Mouse (Mus musculus) large intestine, adult 2 months (tissue): ENCODE results near the gene Rgs3. TPM values are rescaled to one million over a fixed set of nuclear protein-coding genes. Genes with fewer than 3 reads are reported as not detected.

Experiments
- DNase-seq: peaks from one replicate; pipeline ENCODE4 v3.0.0-alpha.2; 2012; ENCODE audit warnings: low read depth, low spot score
- WGBS: fragments of 180-500 bp; shearing (Covaris S2); methylation state at CpG from one replicate; pipeline ENCODE4 v1.1.7; 2018; 5-methylcytosine and 5-hydroxymethylcytosine counted together
- polyA plus RNA-seq: library from polyadenylated mRNA; depleted of rRNA; stranded (reverse); fragments of >200 nt; gene quantifications from 2 replicates; pipeline ENCODE4 v1.2.3, GENCODE M21; 2012

Rgs3 gene
- polyA plus RNA-seq, 1 experiment: 43.0 TPM

DNA sequence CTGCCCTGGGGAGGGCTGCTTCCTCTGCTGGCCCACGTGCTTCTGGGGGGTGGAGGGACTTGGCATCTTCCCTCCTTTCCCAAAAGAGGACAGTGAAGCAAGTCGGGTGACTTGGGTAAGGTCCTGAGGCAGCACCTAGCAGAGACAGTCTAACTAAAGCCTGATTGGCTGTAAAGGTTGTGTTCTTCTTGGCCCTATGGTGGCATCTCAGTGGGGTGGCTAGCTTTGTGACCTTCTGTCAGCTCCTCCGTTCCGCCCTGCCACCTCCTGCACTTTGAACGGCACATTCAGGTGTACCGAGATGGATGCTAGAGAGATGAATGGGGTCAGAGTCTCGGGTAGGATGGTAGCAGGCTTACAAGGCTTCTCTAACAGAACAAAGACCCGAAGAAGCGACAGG lies 143.5 kb downstream of the Rgs3 start:
- 71% methylated on average over 9 of the region's 9 CpGs for WGBS
- no peak for DNase-seq

DNA sequence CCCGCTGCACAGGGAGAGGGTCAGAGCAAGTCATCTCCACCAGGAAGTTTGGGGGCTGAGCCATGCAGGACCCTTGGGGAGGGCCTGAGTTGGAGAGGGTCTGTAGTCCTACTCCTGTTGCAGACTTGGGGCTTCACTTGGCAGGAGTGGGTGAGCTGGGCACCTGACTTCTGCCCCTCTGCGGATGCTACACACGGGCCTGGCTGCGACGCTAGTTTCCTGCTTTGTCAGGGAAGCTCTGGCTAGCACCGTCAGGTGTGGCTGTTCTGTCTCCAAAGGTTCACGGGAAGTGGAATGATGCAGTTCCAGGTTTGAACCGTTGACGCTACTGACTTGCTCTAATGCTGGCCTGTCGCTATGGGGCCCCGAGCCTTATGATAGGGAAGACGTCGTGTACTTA lies 144.6 kb downstream of the Rgs3 start:
- 86% methylated on average over 13 of the region's 13 CpGs for WGBS
- no peak for DNase-seq

DNA sequence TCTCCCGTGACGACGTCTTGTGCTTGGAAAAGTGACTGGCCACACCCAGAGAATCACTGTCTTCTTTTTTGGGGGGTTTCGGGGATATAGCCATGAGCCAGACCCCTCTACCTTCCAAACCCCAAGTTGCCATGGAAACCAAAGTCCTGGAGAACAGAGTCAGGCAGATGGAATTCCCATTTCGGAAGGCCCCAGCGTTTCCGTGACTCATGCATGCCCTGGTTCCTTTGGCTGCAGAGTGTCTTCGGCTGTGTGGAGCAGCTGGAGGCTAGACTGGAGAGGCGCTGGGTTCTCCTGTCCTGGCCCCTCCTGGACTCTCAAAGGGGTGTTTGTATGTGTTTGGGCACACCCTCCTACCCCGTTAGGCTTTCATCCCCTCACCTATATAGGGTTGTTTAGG lies 145.4 kb downstream of the Rgs3 start:
- WGBS: 68% methylated on average over 10 of the region's 10 CpGs
- no peak for DNase-seq

DNA sequence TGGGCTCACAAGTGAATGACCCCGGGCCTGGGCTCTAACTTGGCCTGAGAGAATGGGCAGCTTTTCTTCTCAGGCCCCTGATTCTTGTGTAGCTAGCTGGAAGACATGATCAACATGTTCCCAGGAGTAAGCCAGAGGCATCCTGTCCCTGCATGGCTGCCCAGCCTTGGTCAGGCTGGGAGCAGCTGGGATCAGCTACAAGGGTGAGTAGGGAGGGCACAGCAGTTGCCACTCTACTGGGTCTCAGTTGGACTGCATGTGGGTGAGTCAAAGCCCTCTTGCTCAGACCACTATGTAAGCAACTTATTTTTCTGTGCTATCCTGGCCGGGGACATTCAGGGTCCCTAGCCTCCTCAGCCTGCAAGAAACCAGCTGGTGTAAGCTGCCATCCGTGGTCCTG lies 146.1 kb downstream of the Rgs3 start:
- 54% methylated on average over 3 of the region's 3 CpGs for WGBS
- no peak for DNase-seq

DNA sequence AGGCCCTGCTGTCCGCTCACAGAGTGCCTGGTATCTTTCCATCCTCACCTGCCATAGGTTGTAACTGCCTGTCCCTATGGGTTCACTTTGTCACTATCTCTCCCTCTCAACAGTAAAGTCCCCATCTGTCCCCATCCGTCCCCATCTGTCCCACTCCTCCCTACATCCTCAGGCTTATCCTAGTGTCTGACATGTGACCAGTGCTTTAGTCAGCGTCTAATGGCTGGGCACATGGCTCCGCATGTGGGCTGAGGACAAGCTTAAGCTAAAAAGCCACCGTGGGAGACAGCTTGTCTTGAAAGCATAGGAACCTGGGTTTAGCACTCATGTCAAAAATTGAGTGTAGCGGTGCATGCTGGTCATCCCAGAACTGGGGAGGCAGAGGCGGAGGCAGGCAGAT lies 148.4 kb downstream of the Rgs3 start:
- 86% methylated on average over 7 of the region's 7 CpGs for WGBS
- no peak for DNase-seq

DNA sequence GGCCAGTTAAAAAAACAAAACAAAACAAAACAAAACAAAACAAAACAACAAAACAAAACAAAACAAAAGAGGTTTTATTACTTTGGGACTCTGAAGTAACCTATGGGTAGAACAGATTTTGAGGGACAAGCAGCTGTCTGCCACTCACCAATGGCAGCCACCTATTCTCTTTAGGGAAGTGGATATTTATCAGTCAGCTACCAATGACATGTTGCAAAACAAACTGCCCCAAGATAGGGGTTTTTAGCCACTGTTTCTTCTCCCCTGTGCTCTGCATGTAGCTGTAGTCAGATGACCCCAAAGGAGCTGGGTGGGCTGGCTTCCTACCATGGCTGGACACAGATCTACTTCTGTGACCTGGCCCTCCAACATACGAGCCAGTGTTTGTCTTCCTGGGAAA lies 149.3 kb downstream of the Rgs3 start:
- no peak for DNase-seq
- 68% methylated on average over 1 of the region's 1 CpGs for WGBS

DNA sequence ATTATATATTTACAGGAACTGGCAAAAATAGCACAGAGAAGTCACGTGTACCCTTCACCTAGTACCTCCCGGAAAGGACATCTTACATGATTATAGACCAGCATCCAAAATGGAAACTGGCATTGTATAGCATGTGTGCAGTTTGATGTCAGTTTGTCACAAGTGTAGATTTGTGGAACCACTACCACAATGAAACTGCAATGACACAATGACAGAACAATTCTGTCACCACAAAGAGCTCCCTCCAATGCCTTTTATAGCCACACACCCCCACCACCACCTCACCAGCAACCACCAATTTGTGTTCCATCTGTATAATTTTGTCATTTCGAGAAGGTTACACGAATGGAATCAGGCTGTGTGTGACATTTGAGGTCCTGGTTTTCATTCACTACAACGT lies 149.8 kb downstream of the Rgs3 start:
- 77% methylated on average over 5 of the region's 5 CpGs for WGBS
- DNase-seq: no peak

DNA sequence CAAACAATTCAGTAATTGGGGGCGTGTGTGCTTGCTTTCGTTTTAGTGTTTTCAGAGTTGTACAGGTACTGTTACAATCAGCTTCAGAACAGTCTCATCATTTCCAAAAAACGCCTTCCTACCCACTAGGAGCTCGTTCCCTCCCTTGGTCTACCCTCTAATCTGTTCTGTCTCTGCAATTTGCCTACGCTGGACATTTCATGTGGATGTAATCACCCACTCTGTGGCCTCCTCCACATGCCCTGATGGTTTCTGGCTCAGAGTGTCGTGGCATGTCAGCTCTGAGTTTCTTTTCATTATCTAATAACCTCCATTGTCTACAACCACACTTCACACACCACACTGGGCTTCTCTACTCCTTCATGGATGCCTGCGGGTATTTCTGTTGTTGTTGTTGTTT lies 151.5 kb downstream of the Rgs3 start:
- 71% methylated on average over 7 of the region's 7 CpGs for WGBS
- no peak for DNase-seq

DNA sequence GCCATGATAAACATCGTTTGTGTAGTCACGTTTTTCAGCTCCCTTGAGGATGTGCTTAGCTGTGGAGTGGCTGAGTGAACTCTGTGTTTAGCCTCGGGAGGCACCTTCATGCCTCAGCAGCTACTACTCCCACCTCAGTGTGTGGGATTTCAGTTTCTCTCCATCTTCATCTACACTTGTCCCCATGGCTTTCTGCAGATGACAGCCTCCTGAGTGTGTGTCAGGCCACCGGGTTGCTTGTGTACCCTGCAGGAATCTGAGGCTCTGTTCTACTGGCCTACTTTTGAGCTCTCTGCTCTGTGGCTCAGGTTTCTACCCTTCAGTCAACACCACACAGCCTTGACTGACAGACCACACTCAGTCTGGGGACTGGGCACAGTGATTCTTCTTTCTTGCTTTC lies 151.9 kb downstream of the Rgs3 start:
- WGBS: 65% methylated on average over 4 of the region's 4 CpGs

DNA sequence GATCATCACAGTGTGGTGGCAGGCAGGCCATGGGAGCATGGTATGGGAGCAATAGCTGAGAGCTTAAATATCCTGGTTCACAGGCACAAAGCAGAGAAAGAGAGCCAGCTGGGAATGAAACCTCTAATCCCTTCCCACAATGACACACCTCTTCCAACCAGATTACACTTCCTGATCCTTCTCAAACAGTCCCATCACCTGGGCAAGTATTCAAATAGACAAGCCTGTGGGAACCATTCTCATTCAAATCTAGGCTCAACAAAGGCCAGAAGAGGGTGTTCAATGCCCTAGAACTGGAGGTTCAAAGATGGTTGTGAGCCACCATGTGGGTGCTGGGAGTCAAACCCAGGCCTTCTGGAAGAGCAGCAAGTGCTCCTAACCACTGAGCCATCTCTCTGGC lies 161.2 kb downstream of the Rgs3 start:
- no peak for DNase-seq

More for the DNA sequence above, 151.9 kb downstream of the Rgs3 start:
- DNase-seq: no peak

DNA sequence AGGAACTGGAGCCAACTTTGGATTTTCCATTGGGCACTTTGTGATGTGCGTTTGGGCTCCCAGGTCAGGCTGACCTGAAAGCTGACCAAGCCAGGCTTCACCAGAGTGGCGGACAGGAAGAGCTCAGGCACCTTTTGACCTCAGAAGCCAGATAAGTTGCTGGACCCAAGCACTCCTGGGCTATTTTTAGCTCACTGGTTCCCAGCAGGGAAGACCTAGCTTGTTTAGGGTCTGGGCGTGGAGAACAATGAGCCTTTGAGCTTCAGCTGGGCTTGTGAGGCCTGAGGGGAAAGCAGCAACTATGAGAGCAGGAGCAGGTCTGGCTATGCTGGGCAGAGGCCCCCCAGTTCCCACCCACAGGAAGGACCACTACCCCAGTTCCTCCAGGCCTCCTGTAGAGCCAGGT lies 162.4 kb downstream of the Rgs3 start:
- DNase-seq: no peak
- WGBS: 76% methylated on average over 3 of the region's 3 CpGs

DNA sequence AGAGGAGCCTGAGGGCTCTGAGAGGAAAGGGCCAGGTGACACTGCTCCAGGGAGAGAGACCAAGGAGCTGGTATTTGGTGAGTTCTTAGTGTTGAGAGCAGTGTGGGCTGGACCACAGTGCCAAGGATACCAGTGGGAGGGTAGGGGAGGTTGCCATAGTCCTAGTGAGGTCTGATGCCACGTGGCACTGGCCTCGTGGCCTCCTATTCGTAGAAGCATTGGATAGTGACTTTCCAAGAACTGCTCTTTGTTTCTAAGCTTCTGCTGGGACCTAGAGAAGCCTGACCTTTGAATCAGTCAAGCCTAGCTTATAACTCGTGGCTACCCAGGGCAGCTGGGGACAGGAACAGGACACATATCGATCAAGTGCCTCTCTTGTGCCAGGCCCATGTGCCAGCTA lies 164.1 kb downstream of the Rgs3 start:
- 80% methylated on average over 5 of the region's 5 CpGs for WGBS
- DNase-seq: no peak

DNA sequence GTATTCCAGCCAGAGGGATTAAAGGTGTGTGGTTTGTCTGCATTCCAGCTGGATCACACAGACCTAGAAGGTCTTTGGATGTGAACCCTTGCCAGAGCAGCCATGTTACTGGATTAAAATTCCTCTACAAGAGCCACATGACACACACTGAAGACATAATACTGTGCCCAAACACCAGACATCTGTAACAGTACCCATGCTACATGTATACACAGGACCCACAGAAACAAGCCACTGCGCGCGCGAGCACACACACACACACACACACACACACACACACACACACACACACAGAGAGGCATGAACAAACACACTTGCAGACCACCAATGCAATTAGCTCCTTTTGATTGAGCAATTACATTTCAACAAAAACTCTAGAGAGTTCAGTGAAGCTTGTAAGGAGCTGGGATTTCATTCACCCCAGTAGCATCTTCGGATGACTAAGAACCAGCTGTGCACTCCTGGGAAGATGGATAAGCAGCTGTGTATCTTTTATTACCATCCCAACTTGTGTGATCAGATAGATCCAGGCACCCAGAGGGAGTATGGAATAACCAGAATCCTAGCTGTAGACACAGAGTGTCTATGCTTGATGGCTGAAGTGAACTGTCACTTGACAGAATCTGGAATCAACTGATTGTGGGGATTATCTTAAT lies 166.8 kb downstream of the Rgs3 start:
- WGBS: 89% methylated on average over 5 of the region's 5 CpGs

DNA sequence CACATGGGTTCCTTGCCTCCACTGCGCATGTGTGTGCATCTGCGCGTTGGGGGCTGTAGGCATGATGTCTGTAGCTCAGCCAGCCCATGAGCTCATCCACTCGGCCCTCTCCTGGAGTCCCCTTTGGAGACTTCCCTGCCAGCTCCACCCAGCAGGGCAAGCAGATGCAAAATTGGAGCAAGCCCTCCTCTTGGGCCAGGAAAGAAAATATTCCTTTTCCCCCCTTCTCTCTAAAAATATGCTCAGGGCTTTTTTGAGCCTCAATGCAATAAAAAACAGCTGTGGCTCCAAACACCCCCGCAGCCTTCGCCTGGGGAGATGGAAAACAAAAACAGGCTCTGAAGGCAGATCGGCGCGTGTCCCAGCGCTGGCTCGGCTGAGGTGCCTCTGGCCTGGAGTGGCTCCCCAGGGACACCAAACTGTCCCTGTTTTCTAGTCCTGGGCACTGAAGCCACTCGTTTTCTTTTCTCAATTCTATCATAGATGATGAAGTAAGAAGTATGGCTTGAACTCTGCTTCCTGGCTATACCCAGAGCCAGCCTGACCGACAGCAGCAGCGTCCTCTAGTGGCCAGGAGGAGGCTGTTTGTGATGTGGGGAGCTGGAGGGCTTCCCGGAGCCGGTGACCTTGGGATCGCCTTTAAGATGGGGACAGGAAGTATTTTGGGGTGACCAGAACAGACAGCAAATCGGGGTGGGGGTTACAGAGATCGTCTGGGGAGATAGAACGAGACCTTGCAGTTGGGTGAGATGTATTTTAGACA lies 168.1 kb downstream of the Rgs3 start:
- 74% methylated on average over 20 of the region's 20 CpGs for WGBS

More for the DNA sequence above, 166.8 kb downstream of the Rgs3 start:
- no peak for DNase-seq

DNA sequence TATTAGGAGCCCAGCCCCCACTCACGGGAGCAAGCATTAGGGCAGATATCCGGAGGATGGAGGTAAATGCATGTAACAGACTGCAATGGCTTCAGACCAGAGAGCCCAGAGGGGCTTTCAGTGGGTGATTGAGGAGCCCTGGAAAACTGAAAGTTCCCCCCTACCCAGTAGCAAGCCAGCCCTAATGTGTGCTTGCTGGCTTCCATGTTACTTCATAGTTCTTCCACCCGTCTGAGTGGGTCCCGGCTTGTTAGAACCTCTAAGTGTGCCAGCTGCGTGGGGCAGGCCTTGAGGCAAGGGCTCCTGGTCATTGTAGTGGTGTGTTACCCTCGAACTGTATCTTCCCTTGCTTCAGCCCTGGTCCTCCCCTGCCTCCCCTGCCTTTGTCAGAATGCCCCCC lies 168.8 kb downstream of the Rgs3 start:
- DNase-seq: no peak
- WGBS: 83% methylated on average over 6 of the region's 6 CpGs

More for the DNA sequence above, 168.1 kb downstream of the Rgs3 start:
- DNase-seq: no peak

DNA sequence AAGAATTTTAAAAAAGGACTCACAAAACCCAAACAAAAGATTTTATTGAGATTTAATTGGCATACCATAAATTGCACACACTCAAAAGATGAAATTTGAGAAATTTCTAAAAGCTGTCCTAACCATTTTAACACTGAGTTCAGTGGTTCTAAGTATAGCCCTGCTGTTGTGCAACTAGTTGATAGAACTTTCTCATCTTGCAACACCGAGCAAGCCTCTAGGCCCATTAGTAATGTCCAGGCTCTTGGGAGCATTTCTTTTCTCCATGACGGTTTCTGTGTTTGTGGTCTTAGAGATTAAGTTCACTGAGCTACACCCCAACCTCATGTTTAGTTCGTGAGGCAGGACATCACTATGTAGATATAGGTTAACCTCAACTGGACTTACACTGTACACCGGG lies 169.5 kb downstream of the Rgs3 start:
- no peak for DNase-seq

DNA sequence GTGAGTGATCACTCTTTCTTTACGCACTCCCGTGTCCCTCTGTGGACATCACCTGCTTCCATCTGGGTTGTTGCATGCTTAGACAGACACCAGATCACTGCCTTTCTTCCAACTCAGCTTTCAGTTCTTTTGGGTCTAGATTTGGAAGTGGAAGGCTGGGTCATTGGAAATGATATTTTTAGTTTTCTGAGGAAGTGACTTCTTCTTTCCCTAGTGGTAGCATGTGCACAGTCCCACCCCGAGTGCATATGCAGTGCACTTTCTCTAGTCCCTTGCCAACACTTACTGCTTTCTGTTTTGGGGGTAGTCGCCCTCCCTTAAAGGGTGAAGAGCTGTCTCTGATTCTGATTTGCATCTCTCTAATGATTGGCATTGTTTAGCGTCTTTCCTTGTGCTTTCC lies 170.3 kb downstream of the Rgs3 start:
- no peak for DNase-seq
- WGBS: 63% methylated on average over 5 of the region's 5 CpGs

More for the DNA sequence above, 169.5 kb downstream of the Rgs3 start:
- WGBS: 79% methylated on average over 4 of the region's 4 CpGs

DNA sequence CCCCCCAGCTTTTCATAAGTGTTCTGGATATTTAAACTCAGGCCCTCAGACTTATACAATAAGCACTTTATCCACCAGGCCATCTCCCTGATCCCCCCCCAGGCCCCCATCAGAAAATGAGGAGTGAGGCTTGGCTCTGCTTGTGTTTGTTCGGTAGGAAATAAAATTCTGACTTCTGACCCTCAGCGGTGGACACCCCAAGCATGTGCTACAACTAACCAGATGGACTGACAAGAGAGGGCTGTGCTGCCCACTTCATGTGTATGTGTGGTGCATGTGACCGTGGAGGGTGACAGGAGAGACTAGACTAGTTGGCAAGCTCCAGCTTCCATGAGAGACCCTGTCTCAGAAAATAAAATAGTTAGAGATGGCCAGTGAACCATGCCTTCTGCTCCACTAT lies 171.2 kb downstream of the Rgs3 start:
- WGBS: 61% methylated on average over 3 of the region's 3 CpGs

DNA sequence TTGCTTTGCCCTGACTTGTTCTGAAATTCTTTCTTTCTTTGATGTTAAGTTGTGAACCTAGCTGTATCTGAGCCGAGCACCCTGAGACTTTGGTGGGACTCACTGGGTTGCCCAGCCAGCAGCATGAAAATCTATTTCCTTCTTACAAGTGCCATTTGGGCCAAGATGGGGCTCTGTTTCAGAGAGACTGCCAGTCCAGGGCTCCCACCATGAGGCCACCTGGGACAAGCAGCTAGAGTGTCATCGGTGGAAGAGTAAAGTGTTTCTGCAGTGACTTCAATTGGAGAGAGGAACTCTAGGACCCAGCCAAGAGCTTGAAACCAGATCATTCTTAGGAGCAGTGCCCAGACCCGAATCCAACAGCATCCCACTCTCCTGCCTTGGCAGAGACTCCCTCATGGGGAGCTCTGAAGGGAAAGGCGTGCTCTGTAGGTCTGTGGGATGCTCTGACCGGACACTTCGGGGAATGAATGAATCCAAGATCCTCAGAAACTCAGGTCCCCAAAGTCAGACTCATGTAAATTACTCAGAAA lies 171.9 kb downstream of the Rgs3 start:
- WGBS: 77% methylated on average over 6 of the region's 6 CpGs
- no peak for DNase-seq

More for the DNA sequence above, 171.2 kb downstream of the Rgs3 start:
- no peak for DNase-seq

DNA sequence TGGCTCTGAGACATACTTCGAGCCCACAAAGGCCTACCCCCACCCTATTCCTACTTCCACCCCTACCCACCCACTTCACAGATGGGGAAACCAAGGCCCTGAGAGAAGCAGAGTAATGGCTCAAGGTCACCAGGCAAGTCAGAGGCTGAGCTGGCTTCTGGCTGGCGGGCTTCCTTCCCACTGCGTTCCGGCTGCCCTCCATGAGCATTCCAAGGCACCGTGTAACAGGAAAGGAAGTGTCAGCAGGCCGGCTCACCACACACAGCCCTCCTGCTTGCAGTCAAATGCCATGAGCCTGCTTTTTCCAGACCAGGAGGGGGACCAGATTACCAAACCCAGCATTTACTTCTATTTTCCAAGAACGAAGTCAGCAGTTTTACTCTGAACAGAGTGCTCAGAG lies 172.4 kb downstream of the Rgs3 start:
- no peak for DNase-seq
- WGBS: 66% methylated on average over 7 of the region's 7 CpGs

DNA sequence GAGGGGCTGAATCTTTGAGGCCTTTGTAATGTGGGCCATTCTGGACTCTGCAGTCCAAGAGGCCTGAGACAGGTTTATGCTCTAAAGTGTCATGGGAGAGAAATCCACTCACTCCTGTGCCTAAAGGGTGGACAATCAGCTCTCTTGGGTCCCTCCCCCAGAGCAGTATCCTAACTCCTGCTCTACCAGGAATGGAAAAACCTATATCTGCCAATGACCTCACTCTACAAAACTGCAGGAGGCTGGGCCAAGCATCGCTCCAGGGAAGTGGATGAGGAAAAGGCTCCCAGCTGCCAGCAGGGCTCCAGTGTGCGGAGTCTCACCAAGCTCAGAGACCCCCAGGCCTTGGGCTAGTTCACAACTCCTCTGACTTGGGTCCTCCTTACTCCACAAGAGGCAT lies 173.2 kb downstream of the Rgs3 start:
- 55% methylated on average over 2 of the region's 2 CpGs for WGBS

More for the DNA sequence above, 173.2 kb downstream of the Rgs3 start:
- no peak for DNase-seq
